Mouse (Mus musculus): ENCODE results near the gene Slc7a6os. TPM values are rescaled to one million over a fixed set of nuclear protein-coding genes. Genes with fewer than 3 reads are reported as not detected.
A peak's percentile ranks its signal among the peaks of the same experiment; 100 is the strongest.
"Not testable (repeated sequence)": the region's sequence is repeated elsewhere in the genome, so short reads cannot be mapped to it uniquely, and the experiment has no call there.

Gene Slc7a6os
- total and polyA plus RNA-seq, 2 experiments from 2014 or later, result 37.4 to 56.7 TPM

GRCm38 (mm10) chr8:106232751-106233150 lies 22.0 kb upstream of the Slc7a6os start:
- H3K27ac ChIP-seq, result no peak overlapping the region
- ATAC-seq (no peak), DNase-seq (ENCODE audit: low spot score) (no peak)
- no peaks in the 10 kb centered on the region for H3K9me3 ChIP-seq (ENCODE audit: low read length)
- no peaks in the 10 kb centered on the region for H3K4me1 ChIP-seq (ENCODE audit: insufficient read depth, low read length)
- H3K9ac ChIP-seq (replicated peaks; ENCODE audit: low read length), result no peak overlapping the region
- WGBS, result 74% methylated on average over 3 of the region's 3 CpGs
- H3K36me3 ChIP-seq (ENCODE audit: insufficient read depth, low read length), result peaks cover 19% of the 10 kb centered on the region
- H3K4me3 ChIP-seq (ENCODE audit: low read length), result no peak overlapping the region
- no peak for TF ChIP-seq CTCF (IDR thresholded peaks at IDR 0.05; ENCODE audit: low read depth)
- H3K4me2 ChIP-seq (ENCODE audit: low read depth, low read length), result no peak overlapping the region
- H3K27me3 ChIP-seq (ENCODE audit: insufficient read depth, low read length), result no peaks in the 10 kb centered on the region

GRCm38 (mm10) chr8:106231536-106231935 lies 20.8 kb upstream of the Slc7a6os start:
- H3K27me3 ChIP-seq (ENCODE audit: insufficient read depth, low read length), result no peaks in the 10 kb centered on the region
- no peak overlapping the region for H3K27ac ChIP-seq
- H3K36me3 ChIP-seq (ENCODE audit: insufficient read depth, low read length), result peaks cover 14% of the 10 kb centered on the region; the same call in 1 of the 2 replicates
- no peaks in the 10 kb centered on the region for H3K4me1 ChIP-seq (ENCODE audit: insufficient read depth, low read length)
- 91% methylated on average over 7 of the region's 7 CpGs for WGBS
- ATAC-seq (no peak), DNase-seq (ENCODE audit: low spot score) (no peak)
- H3K9me3 ChIP-seq (ENCODE audit: low read length), result no peaks in the 10 kb centered on the region
- no peak overlapping the region for H3K4me2 ChIP-seq (ENCODE audit: low read depth, low read length)
- no peak for TF ChIP-seq CTCF (IDR thresholded peaks at IDR 0.05; ENCODE audit: low read depth)
- H3K9ac ChIP-seq (replicated peaks; ENCODE audit: low read length), result no peak overlapping the region
- H3K4me3 ChIP-seq (ENCODE audit: low read length), result no peak overlapping the region

DNA sequence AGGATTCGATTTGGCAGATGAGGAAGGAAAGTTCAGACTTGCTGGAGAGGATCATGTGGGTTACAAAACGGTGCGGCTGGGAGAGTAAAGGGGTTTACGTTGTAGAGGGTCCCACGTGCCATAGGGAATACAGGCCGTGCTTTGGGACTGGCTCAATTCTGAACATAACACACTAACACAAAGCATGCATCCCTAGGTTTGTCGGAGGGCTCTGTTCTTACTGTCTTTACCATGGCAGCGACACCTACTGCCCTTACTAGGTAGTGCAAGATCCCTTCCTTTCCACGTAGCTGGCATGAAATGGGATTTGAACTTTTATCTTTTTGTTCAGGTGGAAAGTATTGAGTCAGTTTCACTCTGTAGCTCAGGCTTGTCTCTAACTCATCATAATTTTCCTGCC lies 15.9 kb upstream of the Slc7a6os start:
- Histone ChIP-seq H3K27me3 (ENCODE audit: insufficient read depth, low read length) (no peaks in the 10 kb centered on the region), H3K4me2 (ENCODE audit: low read depth, low read length) (no peak overlapping the region), H3K27ac (no peak overlapping the region), H3K4me3 (ENCODE audit: low read length) (no peak overlapping the region), H3K9me3 (ENCODE audit: low read length) (no peaks in the 10 kb centered on the region), H3K4me1 (ENCODE audit: insufficient read depth, low read length) (no peaks in the 10 kb centered on the region), H3K36me3 (ENCODE audit: insufficient read depth, low read length) (peaks cover 17% of the 10 kb centered on the region; the same call in 1 of the 2 replicates), H3K9ac (replicated peaks; ENCODE audit: low read length) (no peak overlapping the region)
- TF ChIP-seq CTCF (IDR thresholded peaks at IDR 0.05; ENCODE audit: low read depth), result peak; percentile 87
- DNase-seq (ENCODE audit: low spot score), result peak; percentile 69
- 0 out of 2 replicates have a peak, but pooled peaks have one; percentile 49 for ATAC-seq
- 36% methylated on average over 9 of the region's 9 CpGs for WGBS

DNA sequence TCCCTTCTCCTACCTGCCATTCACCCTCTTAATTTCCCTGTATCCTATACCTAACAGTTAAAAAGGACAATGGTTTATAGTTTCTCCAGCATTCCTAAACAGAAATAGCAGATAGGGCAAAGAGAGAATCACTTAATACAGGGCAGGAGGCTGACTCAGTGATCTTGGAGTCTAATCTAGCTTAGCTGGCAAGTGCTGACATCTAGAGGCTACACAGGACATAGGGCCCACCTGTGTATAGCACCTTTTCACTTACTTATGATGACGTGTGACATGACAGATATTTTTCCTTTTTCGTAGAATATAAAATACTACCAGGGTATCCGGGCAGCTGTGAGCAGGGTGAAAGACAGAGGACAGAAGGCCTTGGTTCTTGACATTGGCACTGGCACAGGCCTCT lies 8.9 kb upstream of the Slc7a6os start:
- DNase-seq (ENCODE audit: low spot score) (peak; percentile 17), ATAC-seq (no peak)
- peaks cover 38% of the 10 kb centered on the region for H3K36me3 ChIP-seq (ENCODE audit: insufficient read depth, low read length)
- H3K27me3 ChIP-seq (ENCODE audit: insufficient read depth, low read length), result no peaks in the 10 kb centered on the region
- no peak overlapping the region for H3K4me3 ChIP-seq (ENCODE audit: low read length)
- no peaks in the 10 kb centered on the region for H3K9me3 ChIP-seq (ENCODE audit: low read length)
- H3K4me1 ChIP-seq (ENCODE audit: insufficient read depth, low read length), result no peaks in the 10 kb centered on the region
- no peak overlapping the region for H3K4me2 ChIP-seq (ENCODE audit: low read depth, low read length)
- no peak overlapping the region for H3K9ac ChIP-seq (replicated peaks; ENCODE audit: low read length)
- peak; percentile 29; the same call in 1 of the 2 replicates for TF ChIP-seq CTCF (IDR thresholded peaks at IDR 0.05; ENCODE audit: low read depth)
- 92% methylated on average over 3 of the region's 3 CpGs for WGBS
- H3K27ac ChIP-seq, result no peak overlapping the region

- WGBS, result 93% methylated on average over 3 of the region's 3 CpGs
- TF ChIP-seq CTCF (IDR thresholded peaks at IDR 0.05; ENCODE audit: low read depth), result no peak
- Histone ChIP-seq H3K4me2 (ENCODE audit: low read depth, low read length) (no peak overlapping the region), H3K4me3 (ENCODE audit: low read length) (no peak overlapping the region), H3K27ac (no peak overlapping the region), H3K36me3 (ENCODE audit: insufficient read depth, low read length) (peaks cover 27% of the 10 kb centered on the region; the same call in 1 of the 2 replicates), H3K27me3 (ENCODE audit: insufficient read depth, low read length) (no peaks in the 10 kb centered on the region), H3K9me3 (ENCODE audit: low read length) (no peaks in the 10 kb centered on the region), H3K9ac (replicated peaks; ENCODE audit: low read length) (no peak overlapping the region), H3K4me1 (ENCODE audit: insufficient read depth, low read length) (peaks cover 10% of the 10 kb centered on the region; the same call in 1 of the 2 replicates)
- DNase-seq (ENCODE audit: low spot score) (no peak), ATAC-seq (no peak)
Observed at GRCm38 (mm10) chr8:106213959-106214358, 3.2 kb upstream of the Slc7a6os start.

DNA sequence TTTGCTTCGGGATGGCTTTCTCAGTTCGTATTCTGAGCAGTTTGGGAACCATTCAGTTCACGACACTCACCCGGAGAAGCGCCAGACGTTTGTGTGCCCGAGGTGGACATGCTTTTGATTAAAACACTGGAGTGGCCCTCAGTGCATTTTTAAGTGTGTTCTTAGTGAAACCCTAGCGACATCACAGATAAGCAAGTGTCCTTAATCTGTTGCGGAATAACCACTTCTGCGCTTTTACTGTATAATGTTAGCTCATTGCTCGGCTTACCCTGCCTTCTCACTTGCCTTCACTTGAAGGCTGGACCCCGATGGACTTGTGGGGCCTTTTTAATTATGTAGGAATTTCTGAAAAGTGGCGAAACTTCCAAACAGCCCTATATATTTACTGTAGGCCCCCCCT lies 686 bp upstream of the Slc7a6os start:
- peak overlapping the region; percentile 89 for H3K9ac ChIP-seq (replicated peaks; ENCODE audit: low read length)
- WGBS, result 2% methylated on average over 13 of the region's 13 CpGs
- H3K36me3 ChIP-seq (ENCODE audit: insufficient read depth, low read length), result peaks cover 13% of the 10 kb centered on the region
- H3K4me3 ChIP-seq (ENCODE audit: low read length), result peak overlapping the region; percentile 68
- TF ChIP-seq CTCF (IDR thresholded peaks at IDR 0.05; ENCODE audit: low read depth), result no peak
- peak overlapping the region; percentile 97 for H3K27ac ChIP-seq
- no peaks in the 10 kb centered on the region for H3K27me3 ChIP-seq (ENCODE audit: insufficient read depth, low read length)
- H3K9me3 ChIP-seq (ENCODE audit: low read length), result no peaks in the 10 kb centered on the region
- H3K4me1 ChIP-seq (ENCODE audit: insufficient read depth, low read length), result peaks cover 10% of the 10 kb centered on the region; the same call in 1 of the 2 replicates
- H3K4me2 ChIP-seq (ENCODE audit: low read depth, low read length), result peak overlapping the region; percentile 73
- ATAC-seq (no peak), DNase-seq (ENCODE audit: low spot score) (no peak)

- peaks cover 10% of the 10 kb centered on the region; the same call in 1 of the 2 replicates for H3K4me1 ChIP-seq (ENCODE audit: insufficient read depth, low read length)
- under 1% methylated on average over 35 of the region's 35 CpGs for WGBS
- no peak for TF ChIP-seq CTCF (IDR thresholded peaks at IDR 0.05; ENCODE audit: low read depth)
- ATAC-seq (peak; percentile 76), DNase-seq (ENCODE audit: low spot score) (peak; percentile 71)
- H3K36me3 ChIP-seq (ENCODE audit: insufficient read depth, low read length), result peaks cover 9% of the 10 kb centered on the region
- H3K4me2 ChIP-seq (ENCODE audit: low read depth, low read length), result peak overlapping the region; percentile 73
- peak overlapping the region; percentile 89 for H3K9ac ChIP-seq (replicated peaks; ENCODE audit: low read length)
- peak overlapping the region; percentile 68 for H3K4me3 ChIP-seq (ENCODE audit: low read length)
- H3K27me3 ChIP-seq (ENCODE audit: insufficient read depth, low read length), result no peaks in the 10 kb centered on the region
- H3K27ac ChIP-seq, result peak overlapping the region; percentile 97
- H3K9me3 ChIP-seq (ENCODE audit: low read length), result no peaks in the 10 kb centered on the region
Observed at GRCm38 (mm10) chr8:106210035-106210731, 552 bp downstream of the Slc7a6os start.

GRCm38 (mm10) chr8:106199596-106199995 lies 11.1 kb downstream of the Slc7a6os start:
- H3K4me1 ChIP-seq (ENCODE audit: insufficient read depth, low read length); H3K27me3 ChIP-seq (ENCODE audit: insufficient read depth, low read length); H3K4me2 ChIP-seq (ENCODE audit: low read depth, low read length); DNase-seq (ENCODE audit: low spot score); ATAC-seq; H3K27ac ChIP-seq; H3K9ac ChIP-seq (replicated peaks; ENCODE audit: low read length); H3K9me3 ChIP-seq (ENCODE audit: low read length); H3K4me3 ChIP-seq (ENCODE audit: low read length): not testable (repeated sequence)
- H3K36me3 ChIP-seq (ENCODE audit: insufficient read depth, low read length), result peaks cover 58% of the 10 kb centered on the region
- 84% methylated on average over 3 of the region's 3 CpGs for WGBS

Data from hindbrain, postnatal 0 days (tissue).